Mouse (Mus musculus): ENCODE data around the gene Cd3g. TPM values are rescaled to one million over a fixed set of nuclear protein-coding genes. Genes with fewer than 3 reads are reported as not detected.
"Not testable (repeated sequence)": the region's sequence is repeated elsewhere in the genome, so short reads cannot be mapped to it uniquely, and the experiment has no call there.

Gene Cd3g
- polyA plus RNA-seq, 1 experiment from 2014 or later = not detected

DNA sequence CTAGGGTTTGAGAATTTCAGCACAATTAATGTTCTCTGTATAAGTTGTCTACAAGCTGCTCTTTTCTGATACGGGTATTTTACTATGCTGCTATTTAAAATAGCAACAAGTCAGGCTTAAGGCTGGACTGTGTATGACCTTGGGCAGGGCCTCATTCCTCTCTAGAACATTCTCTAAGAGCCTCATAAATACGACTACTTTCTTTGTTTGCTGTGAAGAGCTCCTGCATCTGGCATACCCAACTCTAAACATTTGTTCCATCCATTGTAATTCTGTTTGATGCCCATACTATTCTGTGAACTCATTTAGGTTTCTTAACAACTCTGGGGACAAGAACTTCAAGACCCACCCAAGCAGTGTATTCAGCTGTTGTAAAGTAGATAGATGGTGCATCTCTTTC lies 2.8 kb upstream of the Cd3g start:
- no peak overlapping the region for H3K27ac ChIP-seq
- H3K9ac ChIP-seq = no peak overlapping the region
- no peaks in the 10 kb centered on the region for H3K36me3 ChIP-seq
- ATAC-seq (ENCODE audit: insufficient number of reproducible peaks, insufficient read depth, low FRiP score, low TSS enrichment) = no peak
- no peak overlapping the region for H3K4me3 ChIP-seq
- H3K4me2 ChIP-seq (replicated peaks) = no peak overlapping the region
- WGBS = 72% methylated on average over 2 of the region's 2 CpGs
- no peaks in the 10 kb centered on the region for H3K9me3 ChIP-seq
- no peaks in the 10 kb centered on the region for H3K4me1 ChIP-seq
- H3K27me3 ChIP-seq = no peaks in the 10 kb centered on the region

- Histone ChIP-seq H3K9ac (no peak overlapping the region), H3K27me3 (no peaks in the 10 kb centered on the region), H3K27ac (no peak overlapping the region), H3K4me3 (no peak overlapping the region), H3K4me2 (replicated peaks) (no peak overlapping the region), H3K9me3 (no peaks in the 10 kb centered on the region), H3K4me1 (no peaks in the 10 kb centered on the region), H3K36me3 (no peaks in the 10 kb centered on the region)
- no peak for ATAC-seq (ENCODE audit: insufficient number of reproducible peaks, insufficient read depth, low FRiP score, low TSS enrichment)
- WGBS = 84% methylated on average over 3 of the region's 3 CpGs
Measured at GRCm38 (mm10) chr9:44982531-44982930, 2.3 kb upstream of the Cd3g start.

DNA sequence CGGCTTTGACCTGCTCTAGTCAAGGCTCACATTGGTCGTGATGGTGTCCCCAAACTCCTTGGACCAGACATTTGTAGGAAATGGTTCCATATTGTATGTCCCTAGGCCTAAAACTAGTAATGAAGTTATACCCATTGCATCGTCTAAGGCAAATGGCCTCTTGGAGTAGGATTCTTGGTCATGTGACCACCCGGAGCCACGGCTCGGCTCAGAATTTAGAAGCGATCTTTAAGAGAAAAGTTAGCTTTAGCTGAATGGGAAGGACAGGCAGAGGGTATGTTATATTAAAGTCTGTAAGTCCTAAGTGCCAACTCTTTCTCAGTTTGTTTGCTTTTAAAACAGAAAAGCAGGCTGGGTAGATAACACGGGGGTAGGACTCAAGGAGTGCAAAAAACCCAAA lies 1.9 kb upstream of the Cd3g start:
- no peak overlapping the region for H3K4me2 ChIP-seq (replicated peaks)
- H3K4me1 ChIP-seq = no peaks in the 10 kb centered on the region
- H3K4me3 ChIP-seq = no peak overlapping the region
- no peak overlapping the region for H3K9ac ChIP-seq
- H3K27ac ChIP-seq = no peak overlapping the region
- 88% methylated on average over 8 of the region's 8 CpGs for WGBS
- ATAC-seq (ENCODE audit: insufficient number of reproducible peaks, insufficient read depth, low FRiP score, low TSS enrichment) = no peak
- no peaks in the 10 kb centered on the region for H3K9me3 ChIP-seq
- no peaks in the 10 kb centered on the region for H3K36me3 ChIP-seq
- no peaks in the 10 kb centered on the region for H3K27me3 ChIP-seq

DNA sequence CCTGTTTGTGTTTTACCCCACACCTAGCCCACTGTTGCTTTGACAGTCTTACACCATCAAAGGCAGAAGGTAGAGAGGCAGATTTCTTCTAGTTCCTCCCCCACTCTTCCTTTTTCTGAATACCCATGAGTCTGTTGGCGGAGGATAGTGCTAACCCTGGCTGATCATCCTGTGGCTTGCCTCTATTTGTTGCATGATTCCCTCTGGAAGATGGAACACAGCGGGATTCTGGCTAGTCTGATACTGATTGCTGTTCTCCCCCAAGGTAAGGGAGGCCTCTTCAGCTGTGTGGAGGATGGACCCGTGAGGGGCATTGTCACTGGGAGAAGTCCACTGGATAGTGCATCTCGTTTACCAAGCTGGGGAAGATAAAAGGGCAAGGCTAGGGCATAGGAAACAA lies 1.4 kb upstream of the Cd3g start, which contains the start of gene Cd3d:
TSS of gene Cd3d (plus strand) at position 111 of the 400 bp plus-strand sequence.
- 68% methylated on average over 4 of the region's 4 CpGs for WGBS
- Histone ChIP-seq H3K36me3 (no peaks in the 10 kb centered on the region), H3K4me3 (no peak within 1 kb of the TSS), H3K27ac (no peak within 1 kb of the TSS), H3K27me3 (no peaks in the 10 kb centered on the region), H3K9me3 (no peaks in the 10 kb centered on the region), H3K4me2 (replicated peaks) (no peak within 1 kb of the TSS), H3K4me1 (no peaks in the 10 kb centered on the region), H3K9ac (no peak within 1 kb of the TSS)
- ATAC-seq (ENCODE audit: insufficient number of reproducible peaks, insufficient read depth, low FRiP score, low TSS enrichment) = no peak

- Histone ChIP-seq H3K4me2 (replicated peaks) (no peak overlapping the region), H3K36me3 (no peaks in the 10 kb centered on the region), H3K27ac (no peak overlapping the region), H3K27me3 (no peaks in the 10 kb centered on the region), H3K4me1 (no peaks in the 10 kb centered on the region), H3K4me3 (no peak overlapping the region), H3K9ac (no peak overlapping the region), H3K9me3 (no peaks in the 10 kb centered on the region)
- ATAC-seq (ENCODE audit: insufficient number of reproducible peaks, insufficient read depth, low FRiP score, low TSS enrichment) = no peak
- whole genome bisulfite sequencing = 90% methylated on average over 2 of the region's 2 CpGs
Measured at GRCm38 (mm10) chr9:44981104-44981503, 873 bp upstream of the Cd3g start.

DNA sequence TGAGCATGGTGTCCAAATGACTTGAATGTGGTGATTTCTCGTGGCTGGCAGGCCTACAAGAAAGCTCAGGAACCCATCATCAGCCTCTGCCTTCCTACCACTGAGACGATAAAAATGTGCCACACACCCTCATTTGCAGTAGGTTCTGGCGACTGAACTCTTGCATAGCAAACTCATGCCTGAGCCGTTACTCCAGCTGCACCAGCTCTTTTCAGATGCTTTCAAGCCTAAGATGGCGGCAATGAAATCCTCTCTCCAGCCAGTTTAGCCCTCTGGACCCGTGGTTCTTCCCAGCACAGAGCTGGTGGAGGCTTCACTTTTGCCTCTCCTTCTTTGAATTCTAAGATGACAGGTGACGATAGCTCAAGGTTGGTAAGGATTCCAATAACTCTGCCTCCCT lies 425 bp downstream of the Cd3g start:
- WGBS = 77% methylated on average over 7 of the region's 7 CpGs
- Histone ChIP-seq H3K9ac (no peak overlapping the region), H3K27ac (no peak overlapping the region), H3K4me2 (replicated peaks) (no peak overlapping the region), H3K27me3 (no peaks in the 10 kb centered on the region), H3K36me3 (no peaks in the 10 kb centered on the region), H3K4me1 (no peaks in the 10 kb centered on the region), H3K9me3 (no peaks in the 10 kb centered on the region), H3K4me3 (no peak overlapping the region)
- no peak for ATAC-seq (ENCODE audit: insufficient number of reproducible peaks, insufficient read depth, low FRiP score, low TSS enrichment)

DNA sequence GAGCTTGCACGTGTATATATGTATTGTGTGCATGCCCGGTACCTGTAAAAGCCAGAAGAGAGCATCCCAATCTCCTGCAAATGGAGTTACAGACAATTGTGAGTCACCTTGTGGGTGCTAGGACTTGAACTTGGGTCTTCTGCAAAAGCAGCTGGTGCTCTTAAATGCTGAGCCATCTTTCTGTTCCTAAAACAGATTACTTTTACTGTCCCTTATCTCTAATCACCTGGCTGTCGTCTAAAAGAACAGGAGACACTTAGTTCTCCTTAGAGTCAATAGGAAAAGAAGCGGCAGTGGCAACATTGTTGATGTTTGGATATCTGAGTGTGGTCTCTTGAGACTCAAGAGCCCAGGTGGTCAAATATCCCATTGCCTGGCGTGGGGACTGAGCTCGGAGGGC lies 2.4 kb downstream of the Cd3g start:
- H3K36me3 ChIP-seq = no peaks in the 10 kb centered on the region
- H3K9ac ChIP-seq = no peak overlapping the region
- ATAC-seq (ENCODE audit: insufficient number of reproducible peaks, insufficient read depth, low FRiP score, low TSS enrichment) = no peak
- H3K9me3 ChIP-seq = no peaks in the 10 kb centered on the region
- no peak overlapping the region for H3K27ac ChIP-seq
- WGBS = 72% methylated on average over 6 of the region's 6 CpGs
- H3K4me1 ChIP-seq = no peaks in the 10 kb centered on the region
- H3K27me3 ChIP-seq = peaks cover 11% of the 10 kb centered on the region; the same call in 1 of the 2 replicates
- no peak overlapping the region for H3K4me3 ChIP-seq
- H3K4me2 ChIP-seq (replicated peaks) = no peak overlapping the region

DNA sequence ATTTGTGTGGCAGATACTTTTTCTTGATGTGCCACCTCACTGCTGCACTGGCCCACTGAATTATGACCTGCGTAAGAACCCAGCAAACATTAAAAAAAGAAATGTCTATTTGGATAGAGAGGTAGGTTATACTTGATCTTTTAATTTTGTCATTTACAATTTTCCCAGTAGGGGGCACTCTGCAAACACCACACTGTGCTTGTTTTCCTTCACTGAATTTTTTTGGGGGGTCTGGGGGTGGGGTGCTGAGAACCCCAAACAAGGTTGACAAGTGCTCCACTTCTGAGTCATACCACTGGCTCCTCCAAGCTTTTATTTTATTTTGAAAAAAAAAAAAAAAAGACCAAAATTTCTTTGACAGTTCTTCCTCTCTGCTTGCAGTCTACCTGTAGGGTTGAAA lies 10.8 kb downstream of the Cd3g start:
- WGBS = 70% methylated on average over 1 of the region's 1 CpGs
- Histone ChIP-seq H3K27me3 (peaks cover 14% of the 10 kb centered on the region; the same call in 1 of the 2 replicates), H3K9ac (no peak overlapping the region), H3K9me3 (no peaks in the 10 kb centered on the region), H3K27ac (no peak overlapping the region), H3K36me3 (no peaks in the 10 kb centered on the region), H3K4me1 (peaks cover 8% of the 10 kb centered on the region), H3K4me2 (replicated peaks) (no peak overlapping the region), H3K4me3 (no peak overlapping the region)
- no peak for ATAC-seq (ENCODE audit: insufficient number of reproducible peaks, insufficient read depth, low FRiP score, low TSS enrichment)

- not testable (repeated sequence) for H3K4me3 ChIP-seq; H3K9ac ChIP-seq; H3K27ac ChIP-seq; H3K9me3 ChIP-seq; H3K36me3 ChIP-seq; H3K27me3 ChIP-seq; H3K4me2 ChIP-seq (replicated peaks); ATAC-seq (ENCODE audit: insufficient number of reproducible peaks, insufficient read depth, low FRiP score, low TSS enrichment)
- peaks cover 12% of the 10 kb centered on the region for H3K4me1 ChIP-seq
- 84% methylated on average over 5 of the region's 5 CpGs for WGBS
Measured at GRCm38 (mm10) chr9:44967763-44968162, 12.5 kb downstream of the Cd3g start.

DNA sequence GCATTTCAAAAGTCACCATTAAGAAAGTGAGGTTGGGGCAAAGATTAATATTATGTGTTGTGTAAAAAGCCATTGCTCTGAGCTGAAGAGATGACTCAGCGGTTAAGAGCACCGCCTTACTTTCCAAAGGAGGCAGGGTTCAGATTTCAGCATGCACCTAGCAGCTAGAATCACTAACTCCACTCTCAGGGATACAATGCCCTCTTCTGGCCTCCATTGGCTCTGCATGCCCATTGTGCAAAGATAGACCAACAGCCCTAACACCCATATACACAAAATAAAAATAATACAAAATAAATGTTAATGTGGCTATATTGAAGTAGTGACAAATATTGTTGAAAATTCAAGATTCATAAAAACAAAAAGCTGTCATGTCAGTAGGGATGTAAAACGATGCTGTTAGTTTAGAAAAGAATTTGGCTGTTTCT lies 13.4 kb downstream of the Cd3g start:
- ATAC-seq (ENCODE audit: insufficient number of reproducible peaks, insufficient read depth, low FRiP score, low TSS enrichment) = no peak
- 23% methylated on average over 3 of the region's 3 CpGs for WGBS

DNA sequence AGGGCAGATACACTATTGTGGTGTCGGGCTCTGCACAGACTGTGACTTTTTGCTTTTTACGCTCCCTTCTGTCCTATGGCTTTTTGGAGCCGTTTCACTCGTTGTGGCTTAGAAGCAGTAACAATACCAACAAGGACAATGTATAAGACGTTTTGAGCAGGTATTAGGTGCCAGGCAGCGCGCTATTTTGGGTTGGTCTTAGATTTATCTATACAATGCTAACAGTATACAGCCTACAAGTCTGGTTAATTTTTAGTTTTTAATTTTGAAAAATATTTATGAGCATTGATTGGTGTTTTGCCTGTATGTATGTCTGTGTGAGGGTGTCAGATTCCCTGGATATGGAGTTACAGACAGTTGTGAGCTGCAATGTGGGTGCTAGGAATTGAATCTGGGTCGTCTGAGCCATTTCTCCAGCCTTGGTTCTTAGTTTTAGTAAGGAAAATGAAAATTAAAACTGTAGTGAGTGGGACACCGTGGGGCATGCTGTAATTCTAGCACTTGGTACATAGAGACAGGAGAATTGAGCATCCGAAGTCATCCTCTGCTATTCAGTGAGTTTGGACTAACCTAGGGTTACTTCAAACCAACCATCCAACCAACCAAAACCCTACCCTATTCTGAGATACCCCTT lies 14.3 kb downstream of the Cd3g start:
- Histone ChIP-seq H3K9ac (peak overlapping the region; percentile 68), H3K9me3 (no peaks in the 10 kb centered on the region), H3K27ac (peak overlapping the region; percentile 65; the same call in 1 of the 2 replicates), H3K27me3 (no peaks in the 10 kb centered on the region), H3K4me2 (replicated peaks) (peak overlapping the region; percentile 91), H3K4me3 (peak overlapping the region; percentile 95), H3K36me3 (peaks cover 8% of the 10 kb centered on the region), H3K4me1 (peaks cover 12% of the 10 kb centered on the region)
- 15% methylated on average over 10 of the region's 10 CpGs for WGBS
- no peak; the same call in 1 of the 2 replicates for ATAC-seq (ENCODE audit: insufficient number of reproducible peaks, insufficient read depth, low FRiP score, low TSS enrichment)

More for the DNA sequence above, 13.4 kb downstream of the Cd3g start:
- Histone ChIP-seq H3K27ac (no peak overlapping the region), H3K27me3 (no peaks in the 10 kb centered on the region), H3K4me1 (peaks cover 12% of the 10 kb centered on the region), H3K4me2 (replicated peaks) (no peak overlapping the region), H3K36me3 (no peaks in the 10 kb centered on the region), H3K9me3 (no peaks in the 10 kb centered on the region), H3K9ac (no peak overlapping the region), H3K4me3 (no peak overlapping the region)

GRCm38 (mm10) chr9:44965126-44965832 lies 15.0 kb downstream of the Cd3g start, which contains the start of gene Ube4a:
TSS of gene Ube4a (minus strand) at chr9:44965600.
- H3K4me2 ChIP-seq (replicated peaks) = peak within 1 kb of the TSS; percentile 91
- peak; percentile 86 for ATAC-seq (ENCODE audit: insufficient number of reproducible peaks, insufficient read depth, low FRiP score, low TSS enrichment)

More at GRCm38 (mm10) chr9:44965126-44965832, 15.0 kb downstream of the Cd3g start, which contains the start of gene Ube4a:
- H3K27ac ChIP-seq = peak within 1 kb of the TSS; percentile 65; the same call in 1 of the 2 replicates
- no peaks in the 10 kb centered on the region for H3K9me3 ChIP-seq
- H3K27me3 ChIP-seq = no peaks in the 10 kb centered on the region
- WGBS = under 1% methylated on average over 39 of the region's 39 CpGs
- peaks cover 12% of the 10 kb centered on the region for H3K4me1 ChIP-seq
- H3K9ac ChIP-seq = peak within 1 kb of the TSS; percentile 68
- H3K4me3 ChIP-seq = peak within 1 kb of the TSS; percentile 95
- H3K36me3 ChIP-seq = peaks cover 9% of the 10 kb centered on the region

All from embryonic facial prominence, embryonic 12.5 days (tissue).